Mouse (Mus musculus) MEL (cell line): ENCODE measurements around the gene Gfy. TPM values are rescaled to one million over a fixed set of nuclear protein-coding genes. Genes with fewer than 3 reads are reported as not detected.
A peak's percentile ranks its signal among the peaks of the same experiment; 100 is the strongest.

Experiments used
- DNase-seq: peaks from one replicate; pipeline ENCODE4 v3.0.0; 2011; ENCODE audit warnings: low read depth, low spot score
- H3K27ac ChIP-seq: 2 replicates; pipeline ENCODE4 v1.5.1; 2012; ENCODE audit warnings: low read depth, mild to moderate bottlenecking, control low read depth, low read length, moderate library complexity; ENCODE audit not compliant: control insufficient read depth
- H3K27me3 ChIP-seq, 2 experiments: fragments of 150-350 bp in 1 of 2; sonication (generic) in 1 of 2; 2 replicates each; pipeline ENCODE4 v1.6.1; 2012; ENCODE audit warnings: low read length in 2 of 2, mild to moderate bottlenecking in 2 of 2, improper control_type of control experiment in 1 of 2, moderate library complexity in 1 of 2; ENCODE audit not compliant: insufficient read depth in 2 of 2, control insufficient read depth in 1 of 2
- H3K36me3 ChIP-seq, 2 experiments: 2 replicates each; pipeline ENCODE4 v1.6.1; 2012 to 2014; ENCODE audit warnings: low read length in 2 of 2, improper control_type of control experiment in 1 of 2, inconsistent platforms in 1 of 2, mild to moderate bottlenecking in 1 of 2; ENCODE audit not compliant: insufficient read depth in 2 of 2, control insufficient read depth in 1 of 2
- H3K4me1 ChIP-seq, 2 experiments: fragments of 150-350 bp in 1 of 2; sonication (generic) in 1 of 2; 2 replicates each; pipeline ENCODE4 v1.6.1; 2012; ENCODE audit warnings: low read length in 2 of 2, improper control_type of control experiment in 1 of 2, mild to moderate bottlenecking in 1 of 2; ENCODE audit not compliant: insufficient read depth in 2 of 2, control insufficient read depth in 1 of 2
- H3K4me3 ChIP-seq, 2 experiments: fragments of 150-350 bp in 1 of 2; sonication (generic) in 1 of 2; 2 replicates each; pipeline ENCODE4 v1.5.1; 2012; ENCODE audit warnings: low read depth in 2 of 2, low read length in 2 of 2, mild to moderate bottlenecking in 2 of 2, moderate library complexity in 2 of 2, control low read depth in 1 of 2, improper control_type of control experiment in 1 of 2; ENCODE audit not compliant: control insufficient read depth in 1 of 2, insufficient read depth in 1 of 2
- H3K79me2 ChIP-seq: 2 replicates; pipeline ENCODE4 v1.6.1; 2012; ENCODE audit warnings: mild to moderate bottlenecking, low read length, moderate library complexity; ENCODE audit not compliant: control insufficient read depth, poor library complexity, insufficient read depth
- H3K9ac ChIP-seq: 2 replicates; pipeline ENCODE4 v1.6.1; 2012; ENCODE audit warnings: low read depth, mild to moderate bottlenecking, control low read depth, low read length, moderate library complexity; ENCODE audit not compliant: control insufficient read depth, poor library complexity, severe bottlenecking
- H3K9me3 ChIP-seq: fragments of 150-350 bp; sonication (generic); replicated peaks from 2 replicates; pipeline ENCODE4 v1.6.1; 2012; ENCODE audit warnings: mild to moderate bottlenecking, low read length, improper control_type of control experiment, moderate library complexity; ENCODE audit not compliant: insufficient read depth
- CHD1 ChIP-seq: IDR thresholded peaks from 2 replicates; pipeline ENCODE4 v1.6.1; 2012; ENCODE audit warnings: low read depth, mild to moderate bottlenecking, inconsistent platforms, low read length, improper control_type of control experiment
- CTCF ChIP-seq, 3 experiments: IDR thresholded peaks in 2 of 3; conservative IDR thresholded peaks in 1 of 3; 2 replicates each; pipeline ENCODE4 v1.5.1; 2011 to 2012; ENCODE audit warnings: low read length in 3 of 3, low read depth in 2 of 3, mild to moderate bottlenecking in 2 of 3, improper control_type of control experiment in 1 of 3, inconsistent platforms in 1 of 3, mixed read lengths in 1 of 3, moderate library complexity in 1 of 3; ENCODE audit not compliant: control insufficient read depth in 1 of 3, insufficient read depth in 1 of 3, poor library complexity in 1 of 3, severe bottlenecking in 1 of 3
- E2F4 ChIP-seq: IDR thresholded peaks from 2 replicates; pipeline ENCODE4 v1.6.1; 2011; ENCODE audit warnings: low read depth, low read length, improper control_type of control experiment, borderline replicate concordance
- ELF1 ChIP-seq: IDR thresholded peaks from 2 replicates; pipeline ENCODE4 v1.6.1; 2014; ENCODE audit warnings: low read depth, mild to moderate bottlenecking, inconsistent platforms, low read length, improper control_type of control experiment, moderate library complexity
- ETS1 ChIP-seq: IDR thresholded peaks from 2 replicates; pipeline ENCODE4 v1.6.1; 2012; ENCODE audit warnings: low read depth, mild to moderate bottlenecking, inconsistent platforms, low read length, improper control_type of control experiment, moderate library complexity
- GABPA ChIP-seq: IDR thresholded peaks from 2 replicates; pipeline ENCODE4 v1.6.1; 2012; ENCODE audit warnings: low read depth, mild to moderate bottlenecking, inconsistent platforms, low read length, improper control_type of control experiment, moderate library complexity
- HCFC1 ChIP-seq: IDR thresholded peaks from 2 replicates; pipeline ENCODE4 v1.6.1; 2012; ENCODE audit warnings: low read depth, mild to moderate bottlenecking, inconsistent platforms, low read length, improper control_type of control experiment, moderate library complexity
- KAT2A ChIP-seq: conservative IDR thresholded peaks from 2 replicates; pipeline ENCODE4 v1.6.1; 2012; ENCODE audit warnings: low read depth, low read length, improper control_type of control experiment, inconsistent platforms
- MAFK ChIP-seq: IDR thresholded peaks from 2 replicates; pipeline ENCODE4 v1.6.1; 2011; ENCODE audit warnings: low read depth, mild to moderate bottlenecking, low read length, improper control_type of control experiment, borderline replicate concordance
- MAX ChIP-seq: IDR thresholded peaks from 2 replicates; pipeline ENCODE4 v1.6.1; 2011; ENCODE audit warnings: low read length, improper control_type of control experiment
- MEF2A ChIP-seq: IDR thresholded peaks from 2 replicates; pipeline ENCODE4 v1.6.1; 2014; ENCODE audit warnings: low read depth, mild to moderate bottlenecking, inconsistent platforms, low read length, improper control_type of control experiment; ENCODE audit not compliant: poor library complexity, insufficient replicate concordance, severe bottlenecking; ENCODE audit errors: extremely low read depth
- MXI1 ChIP-seq: IDR thresholded peaks from 2 replicates; pipeline ENCODE4 v1.6.1; 2011; ENCODE audit warnings: mild to moderate bottlenecking, low read depth, low read length, improper control_type of control experiment
- MYC ChIP-seq: IDR thresholded peaks from 2 replicates; pipeline ENCODE4 v1.6.1; 2011; ENCODE audit warnings: low read depth, mild to moderate bottlenecking, low read length, improper control_type of control experiment, moderate library complexity
- NELFE ChIP-seq: IDR thresholded peaks from 2 replicates; pipeline ENCODE4 v1.6.1; 2011; ENCODE audit warnings: low read depth, low read length, improper control_type of control experiment
- NRF1 ChIP-seq: IDR thresholded peaks from 2 replicates; pipeline ENCODE4 v1.6.1; 2014; ENCODE audit warnings: low read depth, mild to moderate bottlenecking, inconsistent platforms, low read length, improper control_type of control experiment, moderate library complexity; ENCODE audit not compliant: poor library complexity, insufficient read depth, severe bottlenecking
- POLR2A ChIP-seq, 2 experiments: IDR thresholded peaks; 2 replicates each; pipeline ENCODE4 v1.6.1; 2011 to 2012; ENCODE audit warnings: low read length in 2 of 2, mild to moderate bottlenecking in 2 of 2, control low read depth in 1 of 2, improper control_type of control experiment in 1 of 2, low read depth in 1 of 2, moderate library complexity in 1 of 2; ENCODE audit not compliant: control insufficient read depth in 1 of 2, insufficient read depth in 1 of 2, poor library complexity in 1 of 2
- POLR2AphosphoS2 ChIP-seq: IDR thresholded peaks from 2 replicates; pipeline ENCODE4 v1.6.1; 2011; ENCODE audit warnings: low read length, improper control_type of control experiment
- POLR2AphosphoS5 ChIP-seq: IDR thresholded peaks from 2 replicates; pipeline ENCODE4 v1.6.1; 2012; ENCODE audit warnings: low read depth, borderline replicate concordance, mild to moderate bottlenecking, inconsistent platforms, low read length, moderate library complexity, mixed read lengths
- RAD21 ChIP-seq: IDR thresholded peaks from 2 replicates; pipeline ENCODE4 v1.6.1; 2011; ENCODE audit warnings: mild to moderate bottlenecking, low read depth, low read length, improper control_type of control experiment
- SIN3A ChIP-seq: IDR thresholded peaks from 2 replicates; pipeline ENCODE4 v1.6.1; 2012; ENCODE audit warnings: low read length, improper control_type of control experiment, inconsistent platforms
- SMC3 ChIP-seq: IDR thresholded peaks from 2 replicates; pipeline ENCODE4 v1.6.1; 2011; ENCODE audit warnings: low read depth, low read length, improper control_type of control experiment
- TAL1 ChIP-seq: IDR thresholded peaks from 2 replicates; pipeline ENCODE4 v1.6.1; 2012; ENCODE audit warnings: mild to moderate bottlenecking, inconsistent platforms, low read length, moderate library complexity, mixed read lengths
- TBP ChIP-seq: IDR thresholded peaks from 2 replicates; pipeline ENCODE4 v1.8.0; 2011; ENCODE audit warnings: low read depth, low read length, improper control_type of control experiment
- TCF12 ChIP-seq: IDR thresholded peaks from 2 replicates; pipeline ENCODE4 v1.6.1; 2014; ENCODE audit warnings: low read depth, mild to moderate bottlenecking, inconsistent platforms, low read length, improper control_type of control experiment, moderate library complexity
- UBTF ChIP-seq: IDR thresholded peaks from 2 replicates; pipeline ENCODE4 v1.6.1; 2012; ENCODE audit warnings: low read depth, mild to moderate bottlenecking, inconsistent platforms, low read length, improper control_type of control experiment, moderate library complexity, borderline replicate concordance; ENCODE audit not compliant: insufficient read depth
- USF1 ChIP-seq: IDR thresholded peaks from 2 replicates; pipeline ENCODE4 v1.6.1; 2014; ENCODE audit warnings: low read depth, mild to moderate bottlenecking, inconsistent platforms, low read length, improper control_type of control experiment, moderate library complexity
- USF2 ChIP-seq, 2 experiments: IDR thresholded peaks; 2 replicates each; pipeline ENCODE4 v1.6.1; 2011 to 2012; ENCODE audit warnings: improper control_type of control experiment in 2 of 2, low read length in 2 of 2, borderline replicate concordance in 1 of 2, inconsistent platforms in 1 of 2, low read depth in 1 of 2, mild to moderate bottlenecking in 1 of 2; ENCODE audit not compliant: insufficient read depth in 1 of 2
- ZMIZ1 ChIP-seq: IDR thresholded peaks from 2 replicates; pipeline ENCODE4 v1.6.1; 2012; ENCODE audit warnings: low read depth, mild to moderate bottlenecking, inconsistent platforms, low read length, improper control_type of control experiment, moderate library complexity
- ZNF384 ChIP-seq: IDR thresholded peaks from 2 replicates; pipeline ENCODE4 v1.6.1; 2012; ENCODE audit warnings: low read depth, mild to moderate bottlenecking, inconsistent platforms, low read length, improper control_type of control experiment
- polyA plus RNA-seq, 2 experiments: library from polyadenylated mRNA; stranded (reverse) in 1 of 2; unstranded in 1 of 2; fragments of >175 nt in 1 of 2; fragments of >200 nt in 1 of 2; gene quantifications; 2 replicates each; pipeline versions ENCODE4 v1.2.1 to v1.2.4; 2012; ENCODE audit warnings: low replicate concordance in 2 of 2, low read depth in 1 of 2; ENCODE audit not compliant: insufficient read length in 2 of 2, insufficient read depth in 1 of 2, missing spikeins in 1 of 2
- total RNA-seq: library from RNA; depleted of rRNA; stranded (reverse); fragments of 300-350 nt; gene quantifications from 2 replicates; pipeline ENCODE4 v1.2.3, GENCODE M21; 2012

Gfy gene
- total and polyA plus RNA-seq, 3 experiments: not detected

GRCm38 (mm10) chr7:45208260-45208659 is 28.9 kb upstream of the Gfy start:
- peaks cover 6 to 26% of the 10 kb centered on the region in 2 experiments for H3K4me1 ChIP-seq
- TF ChIP-seq TBP: no peak
- peak; percentile 41 to 52 (median 44) for TF ChIP-seq CTCF (IDR thresholded peaks at IDR 0.05 in 2 of 3, conservative IDR thresholded peaks at IDR 0.05 in 1 of 3; ENCODE audit: control insufficient read depth in 1 of 3, insufficient read depth in 1 of 3, low read depth in 2 of 3, low read length in 3 of 3, poor library complexity in 1 of 3, severe bottlenecking in 1 of 3)
- TF ChIP-seq CHD1: no peak
- TF ChIP-seq SMC3: peak; percentile 16; the same call in 1 of the 2 replicates
- peak; percentile 86 for TF ChIP-seq ZNF384
- TF ChIP-seq RAD21: peak; percentile 12
- H3K9me3 ChIP-seq: no peaks in the 10 kb centered on the region
- no peak overlapping the region for H3K27ac ChIP-seq
- H3K27me3 ChIP-seq: no peaks in the 10 kb centered on the region
- H3K9ac ChIP-seq: no peak overlapping the region
- no peak overlapping the region for H3K4me3 ChIP-seq
- no peak for DNase-seq
- H3K79me2 ChIP-seq: no peaks in the 10 kb centered on the region
- peaks cover 0 to 14% of the 10 kb centered on the region in 2 experiments; a peak in 2 of 4 replicates for H3K36me3 ChIP-seq

GRCm38 (mm10) chr7:45204380-45205143 is 25.2 kb upstream of the Gfy start, which contains the start of gene Ccdc155:
Gene Ccdc155, minus strand, starts transcription at chr7:45204892.
- Histone ChIP-seq H3K27me3 (no peaks in the 10 kb centered on the region), H3K4me1 (peaks cover 0 to 7% of the 10 kb centered on the region in 2 experiments; a peak in 1 of 4 replicates), H3K4me3 (peak within 1 kb of the TSS; percentile 65 to 66), H3K79me2 (no peaks in the 10 kb centered on the region), H3K36me3 (peaks cover 0 to 5% of the 10 kb centered on the region in 2 experiments; a peak in 1 of 4 replicates), H3K9ac (peak within 1 kb of the TSS; percentile 56), H3K27ac (peak within 1 kb of the TSS; percentile 44), H3K9me3 (no peaks in the 10 kb centered on the region)
- peak; percentile 99 for DNase-seq
- TF ChIP-seq MYC (no peak), USF2 (IDR thresholded peaks at IDR 0.05; ENCODE audit: borderline replicate concordance in 1 of 2, insufficient read depth in 1 of 2, low read depth in 1 of 2, low read length in 2 of 2) (no peak), MAX (peak; percentile 96), CHD1 (no peak), NRF1 (peak; percentile 97; the same call in 1 of the 2 replicates), HCFC1 (peak; percentile 29; the same call in 1 of the 2 replicates), ETS1 (no peak), KAT2A (no peak), TCF12 (no peak), GABPA (no peak), RAD21 (no peak), POLR2AphosphoS5 (no peak), TAL1 (no peak), MXI1 (peak; percentile 94), MAFK (no peak), MEF2A (no peak), E2F4 (peak; percentile 83; the same call in 1 of the 2 replicates), POLR2A (IDR thresholded peaks at IDR 0.05; ENCODE audit: control insufficient read depth in 1 of 2, insufficient read depth in 1 of 2, low read depth in 1 of 2, low read length in 2 of 2, poor library complexity in 1 of 2) (peak in 1 of 2 experiments; percentile 58; a peak in 1 of 4 replicates), UBTF (no peak), USF1 (no peak), SMC3 (no peak), NELFE (peak; percentile 63), SIN3A (peak; percentile 79), POLR2AphosphoS2 (no peak), ZNF384 (no peak), ELF1 (peak; percentile 53; the same call in 1 of the 2 replicates), ZMIZ1 (no peak; the same call in 1 of the 2 replicates)
